Mouse (Mus musculus) E14TG2a.4 (cell line): ENCODE results near the gene Plxna3.
"Not testable (repeated sequence)": the region's sequence is repeated elsewhere in the genome, so short reads cannot be mapped to it uniquely, and the experiment has no call there.

Source experiments
- H3K27me3 ChIP-seq: 2 replicates; pipeline ENCODE4 v1.6.1; 2014; ENCODE audit warnings: low read length, control low read depth; ENCODE audit not compliant: insufficient read depth
- H3K36me3 ChIP-seq: 2 replicates; pipeline ENCODE4 v1.6.1; 2014; ENCODE audit warnings: low read length, control low read depth; ENCODE audit not compliant: insufficient read depth
- H3K4me1 ChIP-seq: replicated peaks from 2 replicates; pipeline ENCODE4 v1.6.1; 2014; ENCODE audit warnings: low read depth, low read length, control low read depth
- H3K4me3 ChIP-seq: replicated peaks from 2 replicates; pipeline ENCODE4 v1.5.1; 2014; ENCODE audit warnings: mild to moderate bottlenecking, low read length
- H3K9me3 ChIP-seq: 2 replicates; pipeline ENCODE4 v1.6.1; 2014; ENCODE audit warnings: low read length, control low read depth
- CTCF ChIP-seq: conservative IDR thresholded peaks from 2 replicates; pipeline ENCODE4 v1.5.1; 2014; ENCODE audit warnings: low read length
- NANOG ChIP-seq: IDR thresholded peaks from 2 replicates; pipeline ENCODE4 v1.6.1; 2014; ENCODE audit warnings: borderline replicate concordance, low read length, mixed read lengths
- POU5F1 ChIP-seq: IDR thresholded peaks from 2 replicates; pipeline ENCODE4 v1.6.1; 2014; ENCODE audit warnings: low read length, borderline replicate concordance

Gene Plxna3

GRCm38 (mm10) chrX:74299721-74300120, 29.1 kb upstream of the Plxna3 start:
- TF ChIP-seq CTCF (no peak), POU5F1 (no peak), NANOG (no peak)
- H3K4me3 ChIP-seq = no peak overlapping the region
- H3K27me3 ChIP-seq = no peaks in the 10 kb centered on the region
- H3K36me3 ChIP-seq = peaks cover 60% of the 10 kb centered on the region
- H3K9me3 ChIP-seq = no peaks in the 10 kb centered on the region
- peaks cover 32% of the 10 kb centered on the region for H3K4me1 ChIP-seq

- Histone ChIP-seq H3K27me3 (no peaks in the 10 kb centered on the region), H3K36me3 (peaks cover 82% of the 10 kb centered on the region)
Observed at GRCm38 (mm10) chrX:74304867-74305700, 23.8 kb upstream of the Plxna3 start, which contains the start of gene Gdi1. Gdi1 (plus strand) TSS chrX:74304998.

GRCm38 (mm10) chrX:74312540-74313464, 16.1 kb upstream of the Plxna3 start, which contains the start of gene Fam50a:
Fam50a (plus strand) TSS chrX:74313033.
- TF ChIP-seq NANOG (no peak), CTCF (no peak), POU5F1 (no peak)
- Histone ChIP-seq H3K9me3 (no peaks in the 10 kb centered on the region), H3K4me3 (peak within 1 kb of the TSS; percentile 88), H3K4me1 (peaks cover 11% of the 10 kb centered on the region), H3K27me3 (no peaks in the 10 kb centered on the region), H3K36me3 (peaks cover 76% of the 10 kb centered on the region)

More at GRCm38 (mm10) chrX:74304867-74305700, 23.8 kb upstream of the Plxna3 start, which contains the start of gene Gdi1:
- Histone ChIP-seq H3K4me1 (peaks cover 23% of the 10 kb centered on the region), H3K9me3 (no peaks in the 10 kb centered on the region), H3K4me3 (peak within 1 kb of the TSS; percentile 81)
- TF ChIP-seq POU5F1 = no peak
- no peak for TF ChIP-seq NANOG
- TF ChIP-seq CTCF = no peak

GRCm38 (mm10) chrX:74329215-74329671, 377 bp downstream of the Plxna3 start:
- no peaks in the 10 kb centered on the region for H3K27me3 ChIP-seq
- TF ChIP-seq POU5F1 (no peak), NANOG (no peak), CTCF (no peak)
- peaks cover 32% of the 10 kb centered on the region for H3K36me3 ChIP-seq
- H3K4me3 ChIP-seq = peak overlapping the region; percentile 71
- no peaks in the 10 kb centered on the region for H3K9me3 ChIP-seq
- H3K4me1 ChIP-seq = peaks cover 20% of the 10 kb centered on the region

- Histone ChIP-seq H3K4me1 (peaks cover 20% of the 10 kb centered on the region), H3K27me3 (no peaks in the 10 kb centered on the region), H3K4me3 (no peak overlapping the region), H3K36me3 (peaks cover 40% of the 10 kb centered on the region), H3K9me3 (no peaks in the 10 kb centered on the region)
- TF ChIP-seq POU5F1 (no peak), CTCF (no peak), NANOG (no peak)
Observed at GRCm38 (mm10) chrX:74330166-74330930, 1.5 kb downstream of the Plxna3 start.

- no peak for TF ChIP-seq NANOG
- no peak for TF ChIP-seq POU5F1
- TF ChIP-seq CTCF = no peak
- Histone ChIP-seq H3K4me3 (peak overlapping the region; percentile 84), H3K9me3 (no peaks in the 10 kb centered on the region), H3K4me1 (no peaks in the 10 kb centered on the region), H3K27me3 (no peaks in the 10 kb centered on the region), H3K36me3 (0 out of 2 replicates have a peak, but pooled peaks cover 8% of the 10 kb centered on the region)
Observed at GRCm38 (mm10) chrX:74352645-74353466, 24.0 kb downstream of the Plxna3 start.

GRCm38 (mm10) chrX:74353467-74353770, 24.6 kb downstream of the Plxna3 start, which contains the start of gene Lage3:
Lage3 (minus strand) TSS chrX:74353618.
- TF ChIP-seq CTCF (no peak), NANOG (no peak), POU5F1 (no peak)
- 0 out of 2 replicates have a peak, but pooled peaks cover 4% of the 10 kb centered on the region for H3K36me3 ChIP-seq
- no peaks in the 10 kb centered on the region for H3K9me3 ChIP-seq
- no peaks in the 10 kb centered on the region for H3K27me3 ChIP-seq
- H3K4me3 ChIP-seq = peak within 1 kb of the TSS; percentile 84
- H3K4me1 ChIP-seq = no peaks in the 10 kb centered on the region

- not testable (repeated sequence) for H3K4me1 ChIP-seq, H3K36me3 ChIP-seq, H3K4me3 ChIP-seq, H3K9me3 ChIP-seq, H3K27me3 ChIP-seq
Observed at GRCm38 (mm10) chrX:74357069-74357468, 28.2 kb downstream of the Plxna3 start.
